ENCODE assay signal across 29 mouse cellular contexts in genomic region chr4:81236227-81236626, GRCm38 (mm10).
"Had no signal": no experiment of that assay in that cellular context is flagged by ENCODE, and none has a peak within 500 bp of the region (broad histone marks: within the 10 kb centered on the region; RNA-seq: fewer than 3 reads in every experiment).

No protein-coding gene starts in this region.

- DNase-seq: gastrocnemius, adult 2 months; gastrocnemius, postnatal 10 days; gastrocnemius, postnatal 25 days; heart, adult 18-20 months; heart, postnatal 10 days; heart, postnatal 4 days; kidney, adult 18-20 months; kidney, adult 8-10 months; kidney, postnatal 14 days; kidney, postnatal 36 days; layer of hippocampus, adult 9-11 months; layer of hippocampus, postnatal 36 days; liver; liver, embryonic 13.5 days had no signal

- H3K4me3 ChIP-seq: gastrocnemius, adult 2 months; heart, embryonic 10.5 days; heart, embryonic 12.5 days; hindbrain, embryonic 10.5 days; hindbrain, embryonic 12.5 days; intestine, embryonic 15.5 days; left cerebral cortex, adult 2 months; limb, embryonic 10.5 days; limb, embryonic 12.5 days; liver, embryonic 13.5 days; liver, embryonic 15.5 days had no signal

- H3K4me1 ChIP-seq: heart, embryonic 10.5 days; heart, embryonic 12.5 days; hindbrain, embryonic 10.5 days; hindbrain, embryonic 12.5 days; intestine, embryonic 15.5 days; limb, embryonic 10.5 days; limb, embryonic 12.5 days; liver, embryonic 13.5 days; liver, embryonic 15.5 days had no signal

- H3K9me3 ChIP-seq: heart, embryonic 10.5 days; heart, embryonic 12.5 days; hindbrain, embryonic 10.5 days; hindbrain, embryonic 12.5 days; intestine, embryonic 15.5 days; limb, embryonic 10.5 days; limb, embryonic 12.5 days; liver, embryonic 13.5 days; liver, embryonic 15.5 days had no signal

- H3K27me3 ChIP-seq: heart, embryonic 12.5 days; hindbrain, embryonic 12.5 days; intestine, embryonic 15.5 days; limb, embryonic 12.5 days; liver, embryonic 13.5 days; liver, embryonic 15.5 days had no signal

- H3K36me3 ChIP-seq: heart, embryonic 10.5 days; heart, embryonic 12.5 days; hindbrain, embryonic 10.5 days; hindbrain, embryonic 12.5 days; intestine, embryonic 15.5 days; limb, embryonic 10.5 days; limb, embryonic 12.5 days; liver, embryonic 13.5 days; liver, embryonic 15.5 days had no signal

- ATAC-seq: hindbrain, embryonic 16.5 days; inflammation-experienced regulatory T-cells, adult 6 months; intestine, embryonic 15.5 days; intestine, postnatal 0 days had no signal

- H3K4me2 ChIP-seq: heart, embryonic 12.5 days; hindbrain, embryonic 12.5 days; hindbrain, embryonic 14.5 days; intestine, embryonic 15.5 days; limb, embryonic 12.5 days; liver, embryonic 11.5 days; liver, embryonic 13.5 days; liver, embryonic 15.5 days had no signal

- H3K9ac ChIP-seq: heart, embryonic 12.5 days; hindbrain, embryonic 12.5 days; hindbrain, embryonic 14.5 days; intestine, embryonic 15.5 days; limb, embryonic 12.5 days; liver, embryonic 13.5 days; liver, embryonic 15.5 days had no signal

- H3K27ac ChIP-seq: gastrocnemius, adult 2 months; heart, embryonic 10.5 days; hindbrain, embryonic 10.5 days; hindbrain, embryonic 12.5 days; hindbrain, embryonic 14.5 days; intestine, embryonic 15.5 days; kidney, postnatal 0 days; left cerebral cortex, adult 2 months; limb, embryonic 10.5 days; limb, embryonic 12.5 days; liver, embryonic 13.5 days; liver, embryonic 15.5 days had no signal
